Mouse (Mus musculus) MN1 (cell line): Measurements from ENCODE around the gene Mvd.

Experiments
- DNase-seq: peaks from one replicate; pipeline ENCODE4 v3.0.0-alpha.2; 2016; ENCODE audit warnings: low spot score

Mvd gene

GRCm38 (mm10) chr8:122457171-122457570, 13.9 kb upstream of the Mvd start:
- DNase-seq, result no peak

GRCm38 (mm10) chr8:122454409-122454808, 11.2 kb upstream of the Mvd start:
- DNase-seq, result no peak

GRCm38 (mm10) chr8:122452154-122452553, 8.9 kb upstream of the Mvd start:
- no peak for DNase-seq

GRCm38 (mm10) chr8:122451161-122451703, 8.0 kb upstream of the Mvd start:
- peak; percentile 74 for DNase-seq

- DNase-seq, result peak; percentile 78
Measured at GRCm38 (mm10) chr8:122445203-122445602, 2.0 kb upstream of the Mvd start.

GRCm38 (mm10) chr8:122444058-122444748, 981 bp upstream of the Mvd start:
- DNase-seq, result peak; percentile 89

GRCm38 (mm10) chr8:122442781-122443180, 441 bp downstream of the Mvd start:
- peak; percentile 46 for DNase-seq

- no peak for DNase-seq
Measured at GRCm38 (mm10) chr8:122442356-122442755, 866 bp downstream of the Mvd start.

GRCm38 (mm10) chr8:122441326-122441725, 1.9 kb downstream of the Mvd start:
- DNase-seq, result peak; percentile 63

GRCm38 (mm10) chr8:122439336-122439735, 3.9 kb downstream of the Mvd start:
- no peak for DNase-seq

GRCm38 (mm10) chr8:122437708-122438331, 5.4 kb downstream of the Mvd start:
- no peak for DNase-seq

GRCm38 (mm10) chr8:122436586-122437125, 6.6 kb downstream of the Mvd start:
- no peak for DNase-seq

GRCm38 (mm10) chr8:122436146-122436545, 7.1 kb downstream of the Mvd start:
- no peak for DNase-seq

- DNase-seq, result no peak
Measured at GRCm38 (mm10) chr8:122435375-122435774, 7.8 kb downstream of the Mvd start.

GRCm38 (mm10) chr8:122433269-122433905, 9.8 kb downstream of the Mvd start:
- DNase-seq, result no peak

GRCm38 (mm10) chr8:122432443-122433268, 10.6 kb downstream of the Mvd start, which contains the start of gene Cyba:
Cyba (minus strand) TSS chr8:122432930.
- DNase-seq, result no peak

GRCm38 (mm10) chr8:122431694-122432442, 11.4 kb downstream of the Mvd start:
- no peak for DNase-seq

GRCm38 (mm10) chr8:122430646-122431045, 12.6 kb downstream of the Mvd start:
- no peak for DNase-seq

GRCm38 (mm10) chr8:122430058-122430636, 13.1 kb downstream of the Mvd start:
- DNase-seq, result no peak

GRCm38 (mm10) chr8:122428163-122428562, 15.1 kb downstream of the Mvd start:
- no peak for DNase-seq

- DNase-seq, result no peak
Measured at GRCm38 (mm10) chr8:122427607-122428006, 15.6 kb downstream of the Mvd start.
